Mouse (Mus musculus): Measurements from ENCODE around the gene St6gal1.

DNA sequence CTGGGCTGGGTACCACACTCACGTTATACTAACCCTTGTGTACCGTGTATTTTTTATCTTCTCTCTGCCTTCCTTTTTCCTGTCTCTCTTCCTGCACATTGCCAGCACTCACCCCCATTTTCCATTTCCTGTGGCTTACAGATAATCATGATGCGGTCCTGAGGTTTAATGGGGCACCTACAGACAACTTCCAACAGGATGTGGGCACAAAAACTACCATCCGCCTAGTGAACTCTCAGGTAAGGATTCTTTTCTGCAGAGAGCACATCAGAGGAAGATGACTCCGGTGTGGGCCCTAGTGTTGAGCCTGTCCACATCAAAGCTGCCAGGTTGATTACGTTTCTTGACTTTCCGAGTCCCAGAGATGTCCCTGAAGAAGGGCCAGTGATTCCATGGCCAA is 103.7 kb downstream of the St6gal1 start:
- TF ChIP-seq CTCF (IDR thresholded peaks at IDR 0.05; ENCODE audit: low read depth, low read length) = no peak
- no peak for TF ChIP-seq POLR2A (IDR thresholded peaks at IDR 0.05; ENCODE audit: borderline replicate concordance, low read depth, low read length)

Data from bone marrow macrophage, adult 2 months (primary cell).